Mouse (Mus musculus): ENCODE results near the gene Kcnj8.
"Not testable (repeated sequence)": the region's sequence is repeated elsewhere in the genome, so short reads cannot be mapped to it uniquely, and the experiment has no call there.

Gene Kcnj8

GRCm38 (mm10) chr6:142550871-142551270 lies 20.5 kb downstream of the Kcnj8 start:
- DNase-seq (ENCODE audit: low spot score in 2 of 2), result no peak

- DNase-seq (ENCODE audit: low spot score in 2 of 2), result no peak
Measured at GRCm38 (mm10) chr6:142548377-142548776, 23.0 kb downstream of the Kcnj8 start.

- DNase-seq (ENCODE audit: low spot score in 2 of 2), result no peak
Measured at GRCm38 (mm10) chr6:142545132-142545531, 26.3 kb downstream of the Kcnj8 start.

- no peak for DNase-seq (ENCODE audit: low spot score in 2 of 2)
Measured at GRCm38 (mm10) chr6:142543648-142544047, 27.8 kb downstream of the Kcnj8 start.

- DNase-seq (ENCODE audit: low spot score in 2 of 2), result no peak
Measured at GRCm38 (mm10) chr6:142542800-142543175, 28.6 kb downstream of the Kcnj8 start.

GRCm38 (mm10) chr6:142542082-142542799 lies 29.2 kb downstream of the Kcnj8 start:
- DNase-seq (ENCODE audit: low spot score in 2 of 2), result no peak

GRCm38 (mm10) chr6:142540561-142541160 lies 30.8 kb downstream of the Kcnj8 start:
- DNase-seq (ENCODE audit: low spot score in 2 of 2), result no peak

- no peak for DNase-seq (ENCODE audit: low spot score in 2 of 2)
Measured at GRCm38 (mm10) chr6:142540131-142540530, 31.3 kb downstream of the Kcnj8 start.

GRCm38 (mm10) chr6:142538503-142538902 lies 32.9 kb downstream of the Kcnj8 start:
- no peak for DNase-seq (ENCODE audit: low spot score in 2 of 2)

- no peak for DNase-seq (ENCODE audit: low spot score in 2 of 2)
Measured at GRCm38 (mm10) chr6:142533412-142533811, 38.0 kb downstream of the Kcnj8 start.

GRCm38 (mm10) chr6:142532686-142533085 lies 38.7 kb downstream of the Kcnj8 start:
- DNase-seq (ENCODE audit: low spot score in 2 of 2), result no peak

- DNase-seq (ENCODE audit: low spot score in 2 of 2), result no peak
Measured at GRCm38 (mm10) chr6:142532141-142532540, 39.3 kb downstream of the Kcnj8 start.

GRCm38 (mm10) chr6:142530378-142530777 lies 41.0 kb downstream of the Kcnj8 start:
- no peak for DNase-seq (ENCODE audit: low spot score in 2 of 2)

- DNase-seq (ENCODE audit: low spot score in 2 of 2), result no peak
Measured at GRCm38 (mm10) chr6:142529680-142530079, 41.7 kb downstream of the Kcnj8 start.

- DNase-seq (ENCODE audit: low spot score in 2 of 2), result no peak
Measured at GRCm38 (mm10) chr6:142527931-142528562, 43.4 kb downstream of the Kcnj8 start.

GRCm38 (mm10) chr6:142524635-142525308 lies 46.6 kb downstream of the Kcnj8 start:
- DNase-seq (ENCODE audit: low spot score in 2 of 2), result peak in 1 of 2 experiments; percentile 46

GRCm38 (mm10) chr6:142521591-142522110 lies 49.8 kb downstream of the Kcnj8 start:
- no peak for DNase-seq (ENCODE audit: low spot score in 2 of 2)

- no peak for DNase-seq (ENCODE audit: low spot score in 2 of 2)
Measured at GRCm38 (mm10) chr6:142519110-142519509, 52.3 kb downstream of the Kcnj8 start.

GRCm38 (mm10) chr6:142515379-142515778 lies 56.0 kb downstream of the Kcnj8 start:
- not testable (repeated sequence) for DNase-seq (ENCODE audit: low spot score in 2 of 2)

GRCm38 (mm10) chr6:142514912-142515311 lies 56.5 kb downstream of the Kcnj8 start:
- DNase-seq (ENCODE audit: low spot score in 2 of 2), result peak in 1 of 2 experiments; percentile 49

Data from urinary bladder, adult 18-20 months (tissue).